Mouse (Mus musculus) v-Abl transformed pro-B cells (cell line): ENCODE measurements around the gene Gm6034.

Experiments used
- in situ Hi-C, 2 experiments: fragments of 400-800 bp; cut with MboI; formaldehyde crosslinking; loops; one replicate each; pipeline ENCODE4 v1.15.1; 2025; ENCODE audit not compliant: unreplicated experiment in 2 of 2

Gm6034 gene

GRCm38 (mm10) chr17:36021309-36021708 is 21.5 kb upstream of the Gm6034 start:
- in situ Hi-C loops = no loop called here

- in situ Hi-C loops = no loop called here
These were observed 20.7 kb upstream of the Gm6034 start for GRCm38 (mm10) chr17:36022098-36022497.

- in situ Hi-C loops = no loop called here
These were observed 19.8 kb upstream of the Gm6034 start for GRCm38 (mm10) chr17:36022922-36023321.

- in situ Hi-C loops = no loop called here
These were observed 18.8 kb upstream of the Gm6034 start for GRCm38 (mm10) chr17:36023710-36024654.

GRCm38 (mm10) chr17:36025197-36025596 is 17.6 kb upstream of the Gm6034 start:
- in situ Hi-C loops = no loop called here

GRCm38 (mm10) chr17:36025901-36026300 is 16.9 kb upstream of the Gm6034 start:
- in situ Hi-C loops = no loop called here

- in situ Hi-C loops = no loop called here
These were observed 15.1 kb upstream of the Gm6034 start for GRCm38 (mm10) chr17:36027663-36028062.

- in situ Hi-C loops = no loop called here
These were observed 13.7 kb upstream of the Gm6034 start for GRCm38 (mm10) chr17:36028879-36029619.

- in situ Hi-C loops = loop anchor here (10.0 kb wide), 1 partner anchor 165 kb away; the partner anchor contains the start of gene H2-T3 (in 2 of the 2)
These were observed 12.6 kb upstream of the Gm6034 start for GRCm38 (mm10) chr17:36030046-36030702.

GRCm38 (mm10) chr17:36030703-36031582 is 11.8 kb upstream of the Gm6034 start:
- in situ Hi-C loops = loop anchor here (10.0 kb wide), 1 partner anchor 164 kb away; the partner anchor contains the start of gene H2-T3 (in 2 of the 2)

- in situ Hi-C loops = loop anchor here (10.0 kb wide), 1 partner anchor 163 kb away; the partner anchor contains the start of gene H2-T3 (in 2 of the 2)
These were observed 11.0 kb upstream of the Gm6034 start for GRCm38 (mm10) chr17:36031583-36032331.

- in situ Hi-C loops = loop anchor here (10.0 kb wide), 1 partner anchor 162 kb away; the partner anchor contains the start of gene H2-T3 (in 2 of the 2)
These were observed 10.3 kb upstream of the Gm6034 start, which contains the start of gene H2-T23 for GRCm38 (mm10) chr17:36032351-36032875. Gene H2-T23 (minus strand): TSS chr17:36032855.

- in situ Hi-C loops = loop anchor here (10.0 kb wide), 1 partner anchor 160 kb away; the partner anchor contains the start of gene H2-T3 (in 2 of the 2)
These were observed 8.2 kb upstream of the Gm6034 start for GRCm38 (mm10) chr17:36034524-36034923.

- in situ Hi-C loops = loop anchor here (10.0 kb wide), 1 partner anchor 160 kb away; the partner anchor contains the start of gene H2-T3 (in 2 of the 2)
These were observed 7.6 kb upstream of the Gm6034 start for GRCm38 (mm10) chr17:36035010-36035638.

- in situ Hi-C loops = loop anchor here (10.0 kb wide), 1 partner anchor 159 kb away; the partner anchor contains the start of gene H2-T3 (in 2 of the 2)
These were observed 6.6 kb upstream of the Gm6034 start for GRCm38 (mm10) chr17:36036126-36036525.

GRCm38 (mm10) chr17:36040604-36041003 is 2.2 kb upstream of the Gm6034 start:
- in situ Hi-C loops = loop anchor here (10.0 kb wide), 4 partner anchors 46 to 216 kb away; partner anchors contain the start of genes Flot1 (in 1 of the 2) and Ier3 (in 1 of the 2)

GRCm38 (mm10) chr17:36042055-36042454 is 706 bp upstream of the Gm6034 start:
- in situ Hi-C loops = loop anchor here (10.0 kb wide), 4 partner anchors 47 to 217 kb away; partner anchors contain the start of genes Flot1 (in 1 of the 2) and Ier3 (in 1 of the 2)
